ENCODE assay signal across 9 mouse cellular contexts in the genomic region with DNA sequence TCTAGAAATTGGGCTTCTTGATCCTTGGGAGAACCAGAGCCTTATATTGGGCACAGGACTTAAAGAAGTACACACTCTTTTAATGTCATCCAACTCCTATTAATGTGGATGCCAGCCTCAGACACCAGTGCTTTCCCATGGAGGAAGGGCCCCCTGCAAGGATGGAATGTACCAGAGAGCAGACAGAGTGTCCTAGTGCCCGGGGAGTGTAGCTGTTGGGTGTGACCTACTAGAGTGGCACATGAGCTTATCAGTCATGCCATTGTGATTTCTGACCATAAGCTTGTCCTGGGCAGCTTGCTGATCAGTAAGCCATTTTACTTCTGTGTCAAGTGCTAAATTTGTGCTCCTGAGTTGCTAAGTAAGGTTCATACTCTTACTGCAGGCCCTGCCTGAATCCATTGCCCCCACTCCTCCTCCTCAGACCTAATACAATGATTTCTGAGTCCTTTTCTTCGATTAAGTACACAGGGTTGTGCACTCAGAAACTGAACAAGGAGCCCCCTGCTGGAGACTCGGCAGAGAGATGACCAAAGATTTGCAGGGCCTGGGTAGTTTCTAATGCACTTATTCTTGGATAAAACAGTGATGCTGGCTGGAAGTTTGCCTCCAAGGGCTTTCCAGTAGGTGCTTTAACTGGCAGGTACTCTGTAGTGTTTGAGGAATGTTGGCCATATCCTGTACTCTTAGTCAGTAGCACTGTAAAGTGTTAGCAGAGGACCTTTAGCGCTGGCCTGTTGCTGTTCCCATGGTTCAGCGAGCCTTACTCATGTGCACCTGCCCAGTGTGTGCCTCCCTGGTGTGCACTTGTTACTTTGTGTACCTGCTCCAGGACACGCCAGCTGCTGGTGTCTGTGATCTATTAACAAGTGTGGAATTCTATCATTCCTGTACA. TPM values are rescaled to one million over a fixed set of nuclear protein-coding genes. Genes with fewer than 3 reads are reported as not detected.
DNase-seq lines count a peak whose midpoint lies in the region; ATAC-seq and TF ChIP-seq lines count a peak whose summit lies in the region.
"Had no signal": no experiment of that assay in that cellular context is flagged by ENCODE, and none has a peak within 500 bp of the region (broad histone marks: within the 10 kb centered on the region; RNA-seq: fewer than 3 reads in every experiment).

No protein-coding gene starts in this region.

- no peak for DNase-seq in forebrain, postnatal 0 days
- DNase-seq in midbrain, embryonic 10.5 days (ENCODE audit: low spot score) = peak; percentile 38
- DNase-seq in embryo, embryonic 10 days (ENCODE audit: low spot score) = peak; percentile 29
- peak; percentile 48 for DNase-seq in limb, embryonic 11.5 days (ENCODE audit: low spot score)
- no peak for DNase-seq in urinary bladder, postnatal 36 days (ENCODE audit: low spot score in 2 of 2)

- H3K4me2 ChIP-seq in forebrain, postnatal 0 days (ENCODE audit: low read depth) = no peak overlapping the region
- no peak overlapping the region for H3K4me2 ChIP-seq in forebrain, embryonic 12.5 days
- no peak overlapping the region for H3K4me2 ChIP-seq in midbrain, embryonic 15.5 days
- H3K4me2 ChIP-seq in limb, embryonic 11.5 days (ENCODE audit: low read depth, severe bottlenecking) = no peak overlapping the region
- H3K4me2 ChIP-seq: heart, embryonic 15.5 days had no signal

- H3K4me1 ChIP-seq in forebrain, postnatal 0 days (ENCODE audit: insufficient read depth) = 0 out of 2 replicates have a peak, but pooled peaks cover 4% of the 10 kb centered on the region
- no peaks in the 10 kb centered on the region for H3K4me1 ChIP-seq in forebrain, embryonic 12.5 days
- H3K4me1 ChIP-seq in midbrain, embryonic 10.5 days = no peaks in the 10 kb centered on the region
- no peaks in the 10 kb centered on the region for H3K4me1 ChIP-seq in midbrain, embryonic 15.5 days
- H3K4me1 ChIP-seq in limb, embryonic 11.5 days (ENCODE audit: control insufficient read depth, insufficient read depth, low read length) = peaks cover 10% of the 10 kb centered on the region; the same call in 1 of the 2 replicates

- no peak for ATAC-seq in forebrain, postnatal 0 days
- no peak for ATAC-seq in forebrain, embryonic 12.5 days (ENCODE audit: low FRiP score)
- no peak for ATAC-seq in midbrain, embryonic 15.5 days (replicated peaks)
- no peak for ATAC-seq in limb, embryonic 11.5 days (ENCODE audit: insufficient number of reproducible peaks, low FRiP score, low TSS enrichment, low read depth)
- ATAC-seq in megakaryocyte-erythroid progenitor cell, adult 5-6 weeks (replicated peaks; ENCODE audit: low FRiP score, low TSS enrichment, poor library complexity, severe bottlenecking) = no peak

- no peak overlapping the region for H3K9ac ChIP-seq in forebrain, postnatal 0 days
- H3K9ac ChIP-seq in forebrain, embryonic 12.5 days = no peak overlapping the region
- H3K9ac ChIP-seq in midbrain, embryonic 15.5 days = no peak overlapping the region
- no peak overlapping the region for H3K9ac ChIP-seq in limb, embryonic 11.5 days (ENCODE audit: low read length)
- H3K9ac ChIP-seq: heart, embryonic 15.5 days had no signal

- WGBS in forebrain, postnatal 0 days = 57% methylated on average over 6 of the region's 6 CpGs
- WGBS in forebrain, embryonic 12.5 days = 59% methylated on average over 6 of the region's 6 CpGs
- WGBS in midbrain, embryonic 10.5 days = 68% methylated on average over 6 of the region's 6 CpGs
- 55% methylated on average over 6 of the region's 6 CpGs for WGBS in midbrain, embryonic 15.5 days
- 64% methylated on average over 6 of the region's 6 CpGs for WGBS in limb, embryonic 11.5 days

- no peaks in the 10 kb centered on the region for H3K27me3 ChIP-seq in forebrain, postnatal 0 days (ENCODE audit: insufficient read depth, low read length)
- H3K27me3 ChIP-seq in forebrain, embryonic 12.5 days = no peaks in the 10 kb centered on the region
- H3K27me3 ChIP-seq in midbrain, embryonic 10.5 days (ENCODE audit: low read depth, poor library complexity, severe bottlenecking) = no peaks in the 10 kb centered on the region; the same call in 1 of the 2 replicates
- no peaks in the 10 kb centered on the region for H3K27me3 ChIP-seq in midbrain, embryonic 15.5 days (replicated peaks)
- H3K27me3 ChIP-seq in limb, embryonic 11.5 days (ENCODE audit: control insufficient read depth, insufficient read depth, low read length) = no peaks in the 10 kb centered on the region
- H3K27me3 ChIP-seq: heart, embryonic 15.5 days had no signal

- no peaks in the 10 kb centered on the region for H3K36me3 ChIP-seq in forebrain, postnatal 0 days (ENCODE audit: insufficient read depth)
- H3K36me3 ChIP-seq in forebrain, embryonic 12.5 days (replicated peaks) = no peaks in the 10 kb centered on the region
- no peaks in the 10 kb centered on the region for H3K36me3 ChIP-seq in midbrain, embryonic 10.5 days
- no peaks in the 10 kb centered on the region for H3K36me3 ChIP-seq in midbrain, embryonic 15.5 days (replicated peaks)
- H3K36me3 ChIP-seq in limb, embryonic 11.5 days (ENCODE audit: control insufficient read depth, insufficient read depth, low read length) = no peaks in the 10 kb centered on the region
- H3K36me3 ChIP-seq: heart, embryonic 15.5 days had no signal

- no peak overlapping the region for H3K27ac ChIP-seq in forebrain, postnatal 0 days (ENCODE audit: low read depth, low read length)
- no peak overlapping the region for H3K27ac ChIP-seq in forebrain, embryonic 12.5 days
- H3K27ac ChIP-seq in midbrain, embryonic 10.5 days (replicated peaks) = no peak overlapping the region
- H3K27ac ChIP-seq in midbrain, embryonic 15.5 days = no peak overlapping the region
- no peak overlapping the region for H3K27ac ChIP-seq in limb, embryonic 11.5 days (replicated peaks; ENCODE audit: low read depth, low read length)
- H3K27ac ChIP-seq: heart, embryonic 15.5 days had no signal

- peak; percentile 58 for TF ChIP-seq CTCF in forebrain, postnatal 0 days (IDR thresholded peaks at IDR 0.05; ENCODE audit: low read depth)

- no peak overlapping the region for H3K4me3 ChIP-seq in forebrain, postnatal 0 days (ENCODE audit: low read depth, low read length)
- no peak overlapping the region for H3K4me3 ChIP-seq in forebrain, embryonic 12.5 days (replicated peaks)
- no peak overlapping the region for H3K4me3 ChIP-seq in midbrain, embryonic 10.5 days
- no peak overlapping the region for H3K4me3 ChIP-seq in midbrain, embryonic 15.5 days
- H3K4me3 ChIP-seq in limb, embryonic 11.5 days (ENCODE audit: low read depth, low read length) = no peak overlapping the region
- H3K4me3 ChIP-seq: heart, embryonic 15.5 days had no signal

- no peaks in the 10 kb centered on the region for H3K9me3 ChIP-seq in forebrain, postnatal 0 days (ENCODE audit: low read length)
- H3K9me3 ChIP-seq in forebrain, embryonic 12.5 days = no peaks in the 10 kb centered on the region
- H3K9me3 ChIP-seq in midbrain, embryonic 10.5 days (replicated peaks) = no peaks in the 10 kb centered on the region
- no peaks in the 10 kb centered on the region for H3K9me3 ChIP-seq in midbrain, embryonic 15.5 days
- no peaks in the 10 kb centered on the region for H3K9me3 ChIP-seq in limb, embryonic 11.5 days (ENCODE audit: control insufficient read depth, low read length)
- H3K9me3 ChIP-seq: heart, embryonic 15.5 days had no signal

RNA-seq across cellular contexts. Expression of a gene that starts 25.6 kb away (rescaled TPM):
- 140 and 150 TPM in 2 replicates for total RNA-seq in forebrain, postnatal 0 days (2014; rRNA removed)
- polyA plus RNA-seq in forebrain, postnatal 0 days (2015; fragmentation: Nextera tagmentation; extraction: Ambion mirVana) = 52.7 and 63.9 TPM in 2 replicates
- 30.1 and 34.5 TPM in 2 replicates for polyA plus RNA-seq in forebrain, embryonic 12.5 days (2016; fragmentation: Nextera tagmentation; extraction: Ambion mirVana)
- polyA plus RNA-seq in midbrain, embryonic 10.5 days (2016; fragmentation: Nextera tagmentation; extraction: Ambion mirVana) = 48.0 and 52.6 TPM in 2 replicates
- polyA plus RNA-seq in midbrain, embryonic 15.5 days (2015; fragmentation: Nextera tagmentation; extraction: Ambion mirVana) = 33.9 and 42.1 TPM in 2 replicates
- 68.2 and 77.2 TPM in 2 replicates for polyA plus RNA-seq in limb, embryonic 11.5 days (2014; fragmentation: Nextera tagmentation; extraction: Ambion mirVana)
- total RNA-seq in megakaryocyte-erythroid progenitor cell, adult 5-6 weeks (2014; fragmentation: Nextera tagmentation) = 0.22 TPM in 1 of 2 replicates, not detected in the other
- 0.19 TPM in 1 of 2 replicates, not detected in the other for total RNA-seq in megakaryocyte-erythroid progenitor cell, adult 5-6 weeks (2017)

Comparison
In these comparisons a context has a peak if more than half of its experiments do, and no peak if none do; other contexts are left out.
1. DNase-seq: peak in midbrain, embryonic 10.5 days (single experiment), embryo, embryonic 10 days (single experiment) and limb, embryonic 11.5 days (single experiment); none in forebrain, postnatal 0 days (single experiment) and urinary bladder, postnatal 36 days (0 of 2).